Mouse (Mus musculus) thymus, postnatal 0 days (tissue): ENCODE results near the gene Kcnn1. TPM values are rescaled to one million over a fixed set of nuclear protein-coding genes. Genes with fewer than 3 reads are reported as not detected.
"Not testable (repeated sequence)": the region's sequence is repeated elsewhere in the genome, so short reads cannot be mapped to it uniquely, and the experiment has no call there.

Experiments used
- DNase-seq: peaks from one replicate; pipeline ENCODE4 v3.0.0-alpha.2; 2015; ENCODE audit warnings: low spot score
- polyA plus RNA-seq: library from polyadenylated mRNA; unstranded; fragments of >200 nt; fragmentation: Nextera tagmentation; extraction: Ambion mirVana; gene quantifications from 2 replicates; pipeline ENCODE4 v1.2.1, GENCODE M21; 2015

Kcnn1 gene
- polyA plus RNA-seq, 1 experiment from 2014 or later: 0.36 TPM

- no peak for DNase-seq
Measured at GRCm38 (mm10) chr8:70843214-70843773, 19.8 kb downstream of the Kcnn1 start.

GRCm38 (mm10) chr8:70842484-70842883 is 20.6 kb downstream of the Kcnn1 start:
- DNase-seq: no peak

DNA sequence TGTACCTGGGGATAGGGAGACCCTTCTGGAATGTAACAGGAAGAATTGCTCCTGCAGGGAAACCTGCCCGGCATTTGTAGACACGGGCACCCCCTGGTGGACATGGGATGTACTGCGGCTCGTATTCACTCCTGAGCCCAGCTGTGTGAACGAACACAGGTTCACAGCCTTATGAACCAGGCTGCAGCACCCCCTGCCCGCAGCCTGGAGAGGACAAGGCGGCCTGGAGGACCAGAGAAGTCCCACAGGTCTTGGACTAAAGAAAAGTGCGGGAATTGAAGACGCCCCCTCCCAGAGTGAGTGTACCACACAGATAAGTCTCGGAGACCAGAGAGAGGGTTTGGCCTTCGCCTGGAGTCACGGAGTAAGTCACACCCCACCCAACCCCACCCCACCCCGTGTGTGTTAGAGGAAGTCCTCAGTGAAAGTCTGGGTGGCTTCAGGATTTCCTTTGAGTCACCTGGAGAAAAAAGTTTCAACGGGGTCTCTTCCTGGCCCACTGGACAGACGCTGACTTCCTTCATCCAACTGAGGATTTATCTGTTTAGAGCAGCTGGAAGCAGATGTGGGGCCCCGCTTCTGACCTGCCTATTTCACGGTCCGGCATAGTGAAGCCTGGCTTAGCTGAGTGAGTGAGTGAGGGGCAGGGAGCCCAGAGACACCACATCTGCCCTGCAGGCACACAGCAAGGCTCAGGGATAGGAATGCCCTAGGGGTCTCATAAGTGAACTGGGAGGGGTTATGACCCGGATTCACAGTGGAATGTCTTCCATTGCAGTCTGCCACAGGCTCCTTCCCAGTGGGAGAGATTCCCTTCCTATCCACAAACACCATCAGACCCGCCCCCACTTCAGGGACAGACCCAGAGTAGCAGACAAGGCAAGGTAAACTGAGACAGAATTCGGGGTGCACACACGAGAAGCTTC is 21.6 kb downstream of the Kcnn1 start:
- DNase-seq: peak; percentile 89

DNA sequence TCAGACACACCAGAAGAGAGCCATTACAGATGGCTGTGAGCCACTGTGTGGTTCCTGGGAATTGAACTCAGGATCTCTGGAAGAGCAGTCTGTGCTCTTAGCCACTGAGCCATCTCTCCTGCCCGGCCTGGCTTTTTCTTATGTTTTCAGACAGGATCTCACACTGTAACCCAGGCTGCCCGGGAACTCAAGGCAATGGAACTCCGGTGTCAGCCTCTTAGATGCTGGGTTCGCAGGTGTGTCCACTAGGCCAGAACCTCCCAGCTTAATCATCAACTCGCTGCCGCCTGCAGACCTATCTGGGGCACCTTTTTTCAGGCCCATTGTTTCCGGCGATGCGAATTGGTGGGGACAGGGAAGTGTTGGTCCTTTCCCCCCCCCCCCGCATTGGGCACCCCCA is 22.5 kb downstream of the Kcnn1 start:
- peak; percentile 15 for DNase-seq

- peak; percentile 100 for DNase-seq
Measured at GRCm38 (mm10) chr8:70839408-70840351, 23.4 kb downstream of the Kcnn1 start, which contains the start of gene Arrdc2. TSS of gene Arrdc2 (minus strand) at chr8:70839720.

DNA sequence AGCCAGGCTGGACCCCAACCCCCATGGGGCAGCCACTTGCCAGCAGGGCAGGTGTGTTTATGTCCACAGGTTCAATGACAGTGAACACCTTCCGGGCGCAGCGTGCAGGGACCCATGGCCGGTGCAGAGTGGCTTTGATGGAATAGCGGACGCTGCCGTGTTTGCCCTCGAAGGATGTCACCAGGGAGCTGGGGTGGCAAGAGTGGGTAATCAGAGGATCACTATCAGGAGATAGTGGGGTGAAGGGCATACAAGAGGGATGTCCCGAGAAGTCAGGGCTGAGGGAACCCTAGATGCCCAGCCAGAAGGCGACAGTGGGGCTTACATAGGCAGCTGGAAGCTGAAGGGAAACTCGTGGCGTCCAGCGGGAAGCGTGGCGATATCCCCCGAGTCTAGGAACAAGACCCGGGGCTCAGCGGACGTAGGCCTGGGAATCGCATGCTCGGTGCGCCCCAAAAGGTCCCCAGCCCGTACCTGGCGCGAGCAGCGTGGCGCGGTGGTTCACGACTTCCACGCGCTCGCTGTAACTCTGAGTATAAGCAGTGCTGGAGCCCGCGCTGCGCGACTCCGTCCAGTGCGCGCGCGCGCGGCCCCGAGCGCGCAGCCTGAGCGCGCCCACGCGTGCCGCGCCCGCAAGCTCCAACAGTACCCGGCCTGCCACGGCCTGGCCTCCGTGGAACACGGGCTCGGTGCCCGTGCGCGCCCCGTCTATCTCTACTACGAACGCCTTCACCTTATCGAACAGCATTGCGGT is 24.2 kb downstream of the Kcnn1 start:
- no peak for DNase-seq

DNA sequence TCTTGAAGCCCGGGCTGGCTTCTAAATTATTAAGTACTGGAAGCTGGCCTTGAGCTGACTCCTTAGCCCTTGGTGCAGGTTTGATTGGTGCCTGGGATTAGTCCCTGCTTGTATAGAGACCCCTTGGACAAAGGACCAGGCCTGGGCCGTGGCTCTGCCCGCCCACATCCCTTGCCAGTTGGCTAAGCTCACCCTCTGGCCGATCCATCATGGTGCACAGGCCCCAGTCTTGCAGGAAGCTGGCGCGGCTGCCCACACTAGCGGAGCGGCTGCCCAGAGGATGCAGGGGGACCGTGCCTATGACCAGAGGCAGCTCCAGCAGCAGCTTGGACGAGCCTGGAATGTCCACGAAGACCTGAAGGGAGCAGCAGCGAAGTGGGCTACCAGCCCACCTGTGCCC is 26.4 kb downstream of the Kcnn1 start:
- DNase-seq: no peak

DNA sequence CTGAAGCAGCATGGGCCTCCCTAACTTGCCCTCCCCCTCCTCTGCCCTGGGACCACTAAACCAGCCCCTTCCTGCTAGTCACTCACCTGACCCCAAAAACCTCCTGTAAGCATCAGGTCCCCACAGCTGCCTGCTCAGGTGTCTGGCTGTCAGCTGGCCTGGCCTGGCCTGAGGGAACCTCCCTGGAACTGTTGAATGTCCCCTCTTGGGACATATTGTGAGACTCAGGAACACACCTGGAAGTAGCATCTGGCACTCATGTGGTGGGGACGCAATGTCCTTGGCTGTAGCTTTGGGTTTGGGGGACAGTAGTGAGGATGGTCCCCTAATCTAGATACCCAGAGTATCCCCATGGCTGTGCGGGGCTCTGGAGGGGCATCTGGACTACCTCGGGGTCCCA is 29.0 kb downstream of the Kcnn1 start:
- no peak for DNase-seq

DNA sequence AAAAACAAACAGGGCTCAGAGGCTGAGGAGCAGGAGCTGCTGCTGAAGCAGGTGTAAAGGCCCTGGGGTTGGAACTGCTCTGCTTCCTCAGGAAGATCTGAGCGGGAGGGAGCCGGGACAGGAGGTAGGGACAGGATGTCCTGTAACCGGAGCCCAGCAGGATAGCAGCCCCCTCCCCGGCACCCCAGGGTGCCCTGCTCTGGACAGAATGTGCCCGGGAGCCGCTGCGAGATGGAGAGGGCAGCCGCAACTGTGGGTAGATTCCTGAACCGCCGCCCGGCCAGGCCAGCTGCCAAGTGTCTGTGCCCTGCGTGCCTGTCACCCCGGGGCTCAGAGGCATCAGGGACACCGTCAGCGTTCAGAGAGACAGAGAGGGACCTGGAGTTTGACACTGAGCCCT is 29.5 kb downstream of the Kcnn1 start:
- DNase-seq: no peak

DNA sequence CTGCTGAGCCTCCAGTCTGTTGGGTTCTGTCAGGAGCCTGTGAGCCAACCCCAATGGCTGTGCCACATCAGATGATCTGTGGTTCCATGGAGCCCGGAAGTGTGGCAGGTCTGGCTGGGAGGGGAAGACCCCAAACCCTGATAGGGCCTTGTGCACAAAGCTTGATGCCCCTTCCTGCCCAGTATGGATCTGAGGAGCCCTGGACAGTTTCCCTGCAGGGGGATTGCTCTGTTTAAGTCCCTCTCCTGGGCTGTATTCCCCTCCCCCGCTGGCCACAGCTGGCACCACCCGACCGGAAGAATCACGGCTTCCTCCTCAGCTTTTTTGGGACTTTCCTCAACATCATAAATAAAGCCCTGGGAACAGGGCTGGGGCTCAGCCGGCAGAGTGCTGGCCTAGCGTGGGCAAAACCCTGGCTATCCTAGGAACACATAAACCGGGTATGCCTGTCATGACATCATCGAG is 30.0 kb downstream of the Kcnn1 start:
- peak; percentile 72 for DNase-seq

GRCm38 (mm10) chr8:70832371-70832770 is 30.7 kb downstream of the Kcnn1 start:
- DNase-seq: no peak

DNA sequence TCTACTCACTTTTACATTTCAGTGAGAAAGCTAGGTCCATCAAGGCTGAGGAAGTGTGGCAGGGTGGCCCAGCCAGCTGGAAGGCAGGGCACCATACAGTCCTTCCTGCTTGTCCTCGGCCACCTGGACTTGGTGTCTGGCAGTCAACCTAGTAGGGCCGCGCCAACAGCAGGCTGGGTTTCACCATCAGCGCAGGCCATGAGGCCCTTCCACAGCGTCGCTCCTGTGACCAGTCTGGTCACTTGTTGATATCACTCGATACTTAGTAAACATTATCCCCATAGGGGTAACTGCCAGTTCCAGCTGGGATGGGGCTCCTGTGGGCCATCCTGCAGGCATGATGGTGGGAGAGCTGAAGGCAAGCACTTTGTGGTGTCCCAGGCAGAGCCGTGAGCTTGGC is 31.5 kb downstream of the Kcnn1 start:
- no peak for DNase-seq

DNA sequence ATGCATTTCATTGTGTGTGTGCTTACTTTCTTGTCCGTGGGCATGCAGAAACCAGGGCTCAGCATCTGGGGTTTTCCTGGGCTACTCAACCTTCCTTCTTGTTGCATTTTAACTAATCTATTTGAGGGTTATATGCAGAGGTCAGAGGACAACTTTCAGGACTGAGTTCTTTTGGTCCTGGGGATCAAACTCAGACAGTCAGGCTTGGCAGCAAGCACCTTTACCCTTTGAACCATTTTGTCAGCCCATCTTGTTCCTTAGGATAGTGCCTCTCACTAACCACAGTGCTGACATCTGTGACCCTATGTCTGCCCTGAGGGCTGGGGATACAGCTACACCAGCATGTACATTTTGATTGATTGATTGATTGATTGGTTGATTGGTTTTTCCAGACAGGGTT is 35.3 kb downstream of the Kcnn1 start:
- no peak for DNase-seq

DNA sequence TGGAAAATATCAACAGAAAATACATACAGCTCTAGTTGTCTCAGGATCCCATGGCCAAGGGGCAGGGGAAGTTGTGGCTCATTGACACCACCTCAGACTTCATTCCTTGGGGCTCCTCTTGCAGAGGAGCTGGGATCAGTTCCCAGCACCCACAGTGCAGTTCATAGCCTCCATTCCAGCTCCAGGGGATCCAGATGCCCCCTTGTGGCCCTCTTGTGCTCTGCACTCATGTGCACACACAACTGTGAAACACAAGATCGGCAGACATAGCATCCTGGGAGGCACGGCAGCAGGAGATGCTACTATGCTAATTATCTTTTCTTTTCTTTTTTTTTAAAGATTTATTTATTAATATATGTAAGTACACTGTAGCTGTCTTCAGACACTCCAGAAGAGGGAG is 36.0 kb downstream of the Kcnn1 start:
- DNase-seq: no peak

DNA sequence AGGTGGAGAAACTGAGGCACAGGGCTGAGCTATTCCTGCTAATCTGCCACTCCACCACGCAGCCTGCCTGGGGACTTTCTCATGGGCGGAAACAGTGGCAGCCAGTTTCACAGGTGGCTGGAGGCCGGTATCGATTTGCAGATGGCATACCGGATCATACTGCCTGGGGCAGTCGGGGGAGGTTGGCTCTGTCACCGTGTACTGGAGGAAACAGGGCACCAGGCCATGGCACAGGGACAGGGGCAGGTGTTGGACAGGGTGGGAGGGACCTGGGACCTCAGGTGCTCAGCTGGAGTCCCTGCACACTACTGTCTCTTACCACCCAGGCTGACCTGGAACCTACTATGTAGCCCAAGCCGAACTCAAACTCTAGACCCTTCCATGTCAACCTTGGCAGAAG is 37.2 kb downstream of the Kcnn1 start:
- DNase-seq: no peak

GRCm38 (mm10) chr8:70823802-70824201 is 39.3 kb downstream of the Kcnn1 start:
- no peak for DNase-seq

DNA sequence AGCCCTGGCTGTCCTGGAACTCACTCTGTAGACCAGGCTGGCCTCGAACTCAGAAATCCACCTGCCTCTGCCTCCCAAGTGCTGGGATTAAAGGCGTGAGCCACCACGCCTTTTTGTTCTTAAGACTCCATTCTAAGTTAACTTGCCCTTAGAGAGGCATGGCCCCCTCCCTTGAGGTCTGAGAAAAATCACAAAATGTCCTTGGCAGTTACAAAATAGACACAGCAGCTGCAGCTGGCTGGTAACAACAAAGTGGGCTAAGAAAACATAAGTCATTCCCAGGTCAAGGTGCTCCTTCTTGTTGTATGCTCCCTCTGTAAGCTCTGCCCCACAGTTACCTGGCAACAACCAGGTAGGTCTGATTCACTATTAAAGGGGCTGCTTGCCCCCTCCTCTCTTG is 40.5 kb downstream of the Kcnn1 start:
- not testable (repeated sequence) for DNase-seq

GRCm38 (mm10) chr8:70821992-70822391 is 41.1 kb downstream of the Kcnn1 start:
- no peak for DNase-seq

DNA sequence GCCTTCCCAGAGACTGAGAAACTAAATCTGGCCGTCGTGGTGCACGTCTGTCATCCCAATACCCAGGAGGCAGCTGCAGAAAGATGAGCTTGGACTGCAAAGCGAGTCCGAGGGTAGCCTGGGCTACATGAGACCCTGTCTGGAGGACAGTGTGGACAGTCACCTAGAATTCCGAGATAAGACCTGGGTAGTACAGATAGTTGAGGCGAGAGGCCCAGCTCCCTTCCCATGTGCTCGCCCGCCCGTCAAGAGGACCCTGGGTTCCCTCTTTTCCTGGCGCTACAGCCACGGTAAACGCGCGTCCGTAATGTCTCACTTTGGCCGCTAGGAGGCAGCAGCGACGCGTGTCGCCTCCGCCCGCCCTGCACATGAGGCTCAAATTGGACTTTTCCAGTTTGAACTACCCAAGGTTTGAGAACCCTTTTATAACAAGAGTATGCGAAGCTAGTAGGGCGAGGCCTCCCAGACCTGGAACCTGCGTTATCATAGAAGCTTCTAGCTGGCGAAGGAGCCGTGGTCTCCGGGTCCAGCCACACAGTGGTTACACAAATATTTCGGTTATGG is 41.6 kb downstream of the Kcnn1 start:
- DNase-seq: peak; percentile 72

DNA sequence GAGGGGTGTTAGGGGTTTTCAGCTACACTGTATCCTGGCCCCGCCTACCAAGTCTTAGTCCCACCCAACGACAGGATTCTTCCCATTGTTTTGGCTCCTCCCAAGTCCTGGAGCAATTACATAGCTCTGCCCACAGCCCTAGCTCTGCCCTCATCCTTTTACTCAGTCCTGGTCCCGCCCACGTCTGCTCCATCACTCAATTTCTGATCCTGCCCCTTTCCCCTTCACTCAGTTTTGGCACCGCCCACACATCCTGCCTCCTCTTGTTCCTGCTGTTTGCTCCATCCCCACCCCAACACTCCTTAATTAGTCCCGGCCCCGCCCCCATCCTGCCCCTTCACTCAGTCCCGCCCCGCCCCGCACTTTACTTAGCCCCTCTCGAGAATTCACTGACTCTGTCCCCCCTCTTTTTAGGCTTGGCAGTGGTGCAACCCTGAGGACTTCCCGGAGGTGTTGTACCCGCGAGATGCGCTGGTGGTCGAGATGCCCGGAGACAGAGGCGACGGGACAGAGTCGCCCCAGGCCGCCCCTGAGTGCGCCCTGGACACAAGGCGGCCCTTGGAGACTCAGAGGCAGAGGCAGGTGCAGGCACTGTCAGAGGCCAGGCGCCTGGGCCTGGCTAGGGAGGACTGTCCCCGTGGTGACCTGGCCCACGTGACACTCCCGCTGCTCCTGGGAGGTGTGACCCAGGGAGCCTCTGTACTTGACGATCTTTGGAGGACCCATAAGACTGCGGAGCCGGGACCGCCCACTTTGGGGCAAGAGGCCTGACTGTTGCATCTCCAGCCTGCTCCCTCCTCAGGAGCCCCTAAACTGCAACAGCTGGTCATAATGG is 42.7 kb downstream of the Kcnn1 start:
- no peak for DNase-seq
